Mouse (Mus musculus) CH12.LX (cell line): ENCODE data around the gene Tekt2. TPM values are rescaled to one million over a fixed set of nuclear protein-coding genes. Genes with fewer than 3 reads are reported as not detected.

Experiments
- DNase-seq: peaks from one replicate; pipeline ENCODE4 v3.0.0-alpha.2; 2013; ENCODE audit errors: extremely low read depth
- H3K27ac ChIP-seq: 2 replicates; pipeline ENCODE4 v1.5.1; 2012; ENCODE audit warnings: low read depth, mild to moderate bottlenecking, control low read depth, moderate library complexity; ENCODE audit not compliant: insufficient read depth
- H3K27me3 ChIP-seq: replicated peaks from 2 replicates; pipeline ENCODE3; 2012; ENCODE audit warnings: inconsistent platforms
- H3K36me3 ChIP-seq, 2 experiments: replicated peaks in 1 of 2; 2 replicates each; pipeline versions ENCODE3 to v1.6.1; 2012; ENCODE audit warnings: inconsistent platforms in 1 of 2, low read length in 1 of 2, mild to moderate bottlenecking in 1 of 2, mixed read lengths in 1 of 2, moderate library complexity in 1 of 2; ENCODE audit not compliant: control insufficient read depth in 1 of 2, insufficient read depth in 1 of 2
- H3K4me1 ChIP-seq, 2 experiments: 2 replicates each; pipeline ENCODE4 v1.6.1; 2012; ENCODE audit warnings: inconsistent platforms in 1 of 2, moderate library complexity in 1 of 2; ENCODE audit not compliant: insufficient read depth in 2 of 2, control insufficient read depth in 1 of 2
- H3K4me2 ChIP-seq: 2 replicates; pipeline ENCODE4 v1.6.1; 2012; ENCODE audit warnings: low read depth, mild to moderate bottlenecking, control low read depth; ENCODE audit not compliant: poor library complexity, insufficient read depth, severe bottlenecking
- H3K4me3 ChIP-seq, 3 experiments: fragments of 150-350 bp in 1 of 3; sonication (generic) in 1 of 3; replicated peaks in 1 of 3; 2 replicates each; pipeline versions ENCODE3 to v1.5.1; 2011 to 2012; ENCODE audit warnings: low read depth in 2 of 3, low read length in 2 of 3, mild to moderate bottlenecking in 2 of 3, moderate library complexity in 2 of 3, control low read depth in 1 of 3, improper control_type of control experiment in 1 of 3, inconsistent platforms in 1 of 3, mixed read lengths in 1 of 3; ENCODE audit not compliant: poor library complexity in 1 of 3
- H3K79me2 ChIP-seq: replicated peaks from 2 replicates; pipeline ENCODE4 v1.6.1; 2012; ENCODE audit warnings: mild to moderate bottlenecking, moderate library complexity; ENCODE audit not compliant: control insufficient read depth, poor library complexity, insufficient read depth, severe bottlenecking; ENCODE audit errors: extremely low read depth
- H3K9ac ChIP-seq: 2 replicates; pipeline ENCODE4 v1.6.1; 2012; ENCODE audit warnings: low read depth, mild to moderate bottlenecking, control low read depth, moderate library complexity; ENCODE audit not compliant: insufficient read depth
- H3K9me3 ChIP-seq: replicated peaks from 2 replicates; pipeline ENCODE3; 2012; ENCODE audit warnings: low read length, inconsistent platforms, mixed read lengths
- BHLHE40 ChIP-seq: IDR thresholded peaks from 2 replicates; pipeline ENCODE4 v1.6.1; 2011; ENCODE audit warnings: mild to moderate bottlenecking, low read depth, low read length, improper control_type of control experiment
- ETS1 ChIP-seq: conservative IDR thresholded peaks from 2 replicates; pipeline ENCODE4 v1.6.1; 2012; ENCODE audit warnings: low read depth, mild to moderate bottlenecking, inconsistent platforms, low read length, improper control_type of control experiment, moderate library complexity
- HCFC1 ChIP-seq: IDR thresholded peaks from 2 replicates; pipeline ENCODE4 v1.6.1; 2012; ENCODE audit warnings: low read depth, mild to moderate bottlenecking, inconsistent platforms, low read length, improper control_type of control experiment
- JUND ChIP-seq: conservative IDR thresholded peaks from 2 replicates; pipeline ENCODE4 v1.6.1; 2011; ENCODE audit warnings: low read depth, low read length, improper control_type of control experiment
- MAFK ChIP-seq: IDR thresholded peaks from 2 replicates; pipeline ENCODE4 v1.6.1; 2011; ENCODE audit warnings: low read length, improper control_type of control experiment; ENCODE audit not compliant: insufficient replicate concordance
- MEF2A ChIP-seq: IDR thresholded peaks from 2 replicates; pipeline ENCODE4 v1.6.1; 2014; ENCODE audit warnings: low read depth, mild to moderate bottlenecking, inconsistent platforms, low read length, improper control_type of control experiment, borderline replicate concordance
- SMC3 ChIP-seq: IDR thresholded peaks from 2 replicates; pipeline ENCODE4 v1.6.1; 2011; ENCODE audit warnings: low read depth, low read length, improper control_type of control experiment
- TBP ChIP-seq: conservative IDR thresholded peaks from 2 replicates; pipeline ENCODE4 v1.6.1; 2011; ENCODE audit warnings: low read depth, low read length, improper control_type of control experiment
- UBTF ChIP-seq: IDR thresholded peaks from 2 replicates; pipeline ENCODE4 v1.6.1; 2012; ENCODE audit warnings: low read depth, mild to moderate bottlenecking, inconsistent platforms, low read length, improper control_type of control experiment, moderate library complexity
- USF1 ChIP-seq: IDR thresholded peaks from 2 replicates; pipeline ENCODE4 v1.6.1; 2014; ENCODE audit warnings: low read depth, mild to moderate bottlenecking, inconsistent platforms, low read length, improper control_type of control experiment
- USF2 ChIP-seq: conservative IDR thresholded peaks from 2 replicates; pipeline ENCODE4 v1.6.1; 2011; ENCODE audit warnings: low read depth, low read length, improper control_type of control experiment
- ZC3H11A ChIP-seq: IDR thresholded peaks from 2 replicates; pipeline ENCODE4 v1.6.1; 2012; ENCODE audit warnings: low read depth, mild to moderate bottlenecking, inconsistent platforms, low read length, improper control_type of control experiment
- ZKSCAN1 ChIP-seq: IDR thresholded peaks from 2 replicates; pipeline ENCODE4 v1.6.1; 2012; ENCODE audit warnings: low read depth, inconsistent platforms, low read length, improper control_type of control experiment, borderline replicate concordance
- ZNF384 ChIP-seq: IDR thresholded peaks from 2 replicates; pipeline ENCODE4 v1.6.1; 2012; ENCODE audit warnings: low read depth, low read length, improper control_type of control experiment, inconsistent platforms
- dilution Hi-C: fragments of 300-500 bp; cut with MboI; formaldehyde crosslinking; loops from 2 replicates; pipeline ENCODE4 v1.14.3; 2020; ENCODE audit warnings: low sequenced_read_pairs; ENCODE audit not compliant: extremely low pct_unique_long_range_greater_than_20kb, extremely low pct_ligation_motif_present
- in situ Hi-C: fragments of 300-500 bp; cut with MboI; formaldehyde crosslinking; loops from 3 replicates; pipeline ENCODE4 v1.14.3; 2019; ENCODE audit warnings: low sequenced_read_pairs, low pct_ligation_motif_present, low pct_unique_long_range_greater_than_20kb, mixed read lengths
- polyA plus RNA-seq: library from polyadenylated mRNA; unstranded; fragments of >175 nt; gene quantifications from 2 replicates; pipeline ENCODE4 v1.2.1, GENCODE M21; 2012; ENCODE audit warnings: low read depth; ENCODE audit not compliant: insufficient read length
- total RNA-seq, 2 experiments: library from RNA; depleted of rRNA; stranded (reverse); fragments of 300-350 nt in 1 of 2; fragments of >200 nt in 1 of 2; gene quantifications; 2 replicates each; pipeline ENCODE4 v1.2.3; 2012 to 2014

The Tekt2 gene
- total and polyA plus RNA-seq, 3 experiments: 0.08 to 0.24 TPM; not detected in 1

GRCm38 (mm10) chr4:126343451-126343850 is 18.0 kb upstream of the Tekt2 start:
- in situ Hi-C loops (no loop called here), dilution Hi-C loops (no loop called here)
- TF ChIP-seq TBP (no peak), SMC3 (no peak), USF2 (no peak)
- DNase-seq: no peak
- Histone ChIP-seq H3K79me2 (no peaks in the 10 kb centered on the region), H3K27ac (no peak overlapping the region), H3K27me3 (no peaks in the 10 kb centered on the region), H3K4me2 (no peak overlapping the region), H3K4me1 (peaks cover 0 to 11% of the 10 kb centered on the region in 2 experiments; a peak in 2 of 4 replicates), H3K9ac (no peak overlapping the region), H3K36me3 (peaks cover 18 to 45% of the 10 kb centered on the region in 2 experiments), H3K9me3 (no peaks in the 10 kb centered on the region), H3K4me3 (no peak overlapping the region)

- H3K9ac ChIP-seq: no peak overlapping the region
- H3K36me3 ChIP-seq: peaks cover 4 to 30% of the 10 kb centered on the region in 2 experiments
- dilution Hi-C loops: no loop called here
- no peak overlapping the region for H3K27ac ChIP-seq
- H3K4me3 ChIP-seq: no peak overlapping the region
- H3K4me1 ChIP-seq: peaks cover 0 to 39% of the 10 kb centered on the region in 2 experiments; a peak in 2 of 4 replicates
- H3K79me2 ChIP-seq: no peaks in the 10 kb centered on the region
- no peaks in the 10 kb centered on the region for H3K9me3 ChIP-seq
- H3K27me3 ChIP-seq: no peaks in the 10 kb centered on the region
- no peak for TF ChIP-seq ZC3H11A
- TF ChIP-seq USF1: no peak
- no peak for TF ChIP-seq UBTF
- TF ChIP-seq BHLHE40: no peak
- no peak for TF ChIP-seq ZNF384
- TF ChIP-seq HCFC1: no peak
- no peak for TF ChIP-seq MAFK
- TF ChIP-seq ETS1: no peak
- no peak for TF ChIP-seq TBP
- no peak for TF ChIP-seq MEF2A
- no peak for TF ChIP-seq JUND
- TF ChIP-seq ZKSCAN1: no peak
- TF ChIP-seq, all 38 proteins: peak for 0
- in situ Hi-C loops: loop anchor here (10.0 kb wide), 1 partner anchor 125 kb away; the partner anchor contains the start of gene Ago1
- no peak for DNase-seq
- H3K4me2 ChIP-seq: no peak overlapping the region
Observed at GRCm38 (mm10) chr4:126339461-126339860, 14.0 kb upstream of the Tekt2 start.
